Comparison of ENCODE assay signal across 9 mouse cellular contexts in genomic region chr13:21263910-21264309, GRCm38 (mm10). TPM values are rescaled to one million over a fixed set of nuclear protein-coding genes. Genes with fewer than 3 reads are reported as not detected.
DNase-seq lines count a peak whose midpoint lies in the region; ATAC-seq lines count a peak whose summit lies in the region.
"Had no signal": no experiment of that assay in that cellular context is flagged by ENCODE, and none has a peak within 500 bp of the region (broad histone marks: within the 10 kb centered on the region; RNA-seq: fewer than 3 reads in every experiment).

No protein-coding gene starts in this region.

- H3K27me3 ChIP-seq in embryonic facial prominence, embryonic 15.5 days, result no peaks in the 10 kb centered on the region; the same call in 1 of the 2 replicates
- no peaks in the 10 kb centered on the region for H3K27me3 ChIP-seq in limb, embryonic 11.5 days (ENCODE audit: control insufficient read depth, insufficient read depth, low read length)

- no peaks in the 10 kb centered on the region for H3K36me3 ChIP-seq in embryonic facial prominence, embryonic 15.5 days
- H3K36me3 ChIP-seq in limb, embryonic 11.5 days (ENCODE audit: control insufficient read depth, insufficient read depth, low read length), result no peaks in the 10 kb centered on the region

- ATAC-seq in embryonic facial prominence, embryonic 15.5 days (ENCODE audit: insufficient number of reproducible peaks, low FRiP score, low TSS enrichment, low read depth), result no peak
- ATAC-seq in limb, embryonic 11.5 days (ENCODE audit: insufficient number of reproducible peaks, low FRiP score, low TSS enrichment, low read depth), result no peak
- no peak for ATAC-seq in monocyte, adult 5-6 weeks (replicated peaks; ENCODE audit: insufficient number of reproducible peaks, low FRiP score, low TSS enrichment, poor library complexity, severe bottlenecking)

- H3K4me3 ChIP-seq in embryonic facial prominence, embryonic 15.5 days (replicated peaks), result peak overlapping the region; percentile 38
- H3K4me3 ChIP-seq in limb, embryonic 11.5 days (ENCODE audit: low read depth, low read length), result peak overlapping the region; percentile 23

- peaks cover 8% of the 10 kb centered on the region for H3K4me1 ChIP-seq in embryonic facial prominence, embryonic 15.5 days
- H3K4me1 ChIP-seq in limb, embryonic 11.5 days (ENCODE audit: control insufficient read depth, insufficient read depth, low read length), result no peaks in the 10 kb centered on the region

- peak overlapping the region; percentile 41 for H3K4me2 ChIP-seq in embryonic facial prominence, embryonic 15.5 days (replicated peaks)
- peak overlapping the region; percentile 40 for H3K4me2 ChIP-seq in limb, embryonic 11.5 days (ENCODE audit: low read depth, severe bottlenecking)

- DNase-seq in left cerebral cortex, postnatal 25 days (ENCODE audit: low spot score in 2 of 2), result peak; percentile 15 to 31
- no peak for DNase-seq in left cerebral cortex, postnatal 36 days (ENCODE audit: low spot score in 2 of 2)
- no peak for DNase-seq in limb, embryonic 11.5 days (ENCODE audit: low spot score)
- DNase-seq in retina, postnatal 1 day, result peak; percentile 23
- DNase-seq in testis, postnatal 14 days (ENCODE audit: low spot score), result no peak
- no peak for DNase-seq in layer of hippocampus, adult 9-11 months
- DNase-seq: adrenal gland, postnatal 25 days had no signal

- no peak overlapping the region for H3K9ac ChIP-seq in embryonic facial prominence, embryonic 15.5 days
- peak overlapping the region; percentile 22; the same call in 1 of the 2 replicates for H3K9ac ChIP-seq in limb, embryonic 11.5 days (ENCODE audit: low read length)

- no peak overlapping the region for H3K27ac ChIP-seq in embryonic facial prominence, embryonic 15.5 days (replicated peaks)
- H3K27ac ChIP-seq in limb, embryonic 11.5 days (replicated peaks; ENCODE audit: low read depth, low read length), result no peak overlapping the region

- intact Hi-C loops in left cerebral cortex, postnatal 25 days (cut with DNase I), result no loop called here
- intact Hi-C loops in left cerebral cortex, postnatal 36 days (cut with DNase I), result loop anchor here (2.0 kb wide), 1 partner anchor 15 kb away; no protein-coding TSS in a partner anchor

- WGBS in embryonic facial prominence, embryonic 15.5 days, result 4% methylated on average over 11 of the region's 11 CpGs
- 2% methylated on average over 11 of the region's 11 CpGs for WGBS in limb, embryonic 11.5 days

- no peaks in the 10 kb centered on the region for H3K9me3 ChIP-seq in embryonic facial prominence, embryonic 15.5 days (replicated peaks)
- no peaks in the 10 kb centered on the region for H3K9me3 ChIP-seq in limb, embryonic 11.5 days (ENCODE audit: control insufficient read depth, low read length)

RNA-seq across cellular contexts. Expression of gene Gpx5, which starts 28.6 kb away (rescaled TPM):
- not detected for total RNA-seq in left cerebral cortex, postnatal 25 days (2021)
- total RNA-seq in left cerebral cortex, postnatal 36 days (2021), result not detected
- not detected in 2 replicates for polyA plus RNA-seq in embryonic facial prominence, embryonic 15.5 days (2015; fragmentation: Nextera tagmentation; extraction: Ambion mirVana)
- polyA plus RNA-seq in limb, embryonic 11.5 days (2014; fragmentation: Nextera tagmentation; extraction: Ambion mirVana), result not detected in 2 replicates
- total RNA-seq in monocyte, adult 5-6 weeks (2017), result not detected in 3 replicates
- total RNA-seq: adrenal gland, postnatal 25 days had no signal

RNA-seq across cellular contexts. Expression of gene Gpx6, which starts 48.0 kb away (rescaled TPM):
- total RNA-seq in left cerebral cortex, postnatal 25 days (2021), result not detected
- not detected for total RNA-seq in left cerebral cortex, postnatal 36 days (2021)
- not detected in 2 replicates for polyA plus RNA-seq in embryonic facial prominence, embryonic 15.5 days (2015; fragmentation: Nextera tagmentation; extraction: Ambion mirVana)
- 0.51 and 0.88 TPM in 2 replicates for polyA plus RNA-seq in limb, embryonic 11.5 days (2014; fragmentation: Nextera tagmentation; extraction: Ambion mirVana)
- total RNA-seq in monocyte, adult 5-6 weeks (2017), result not detected in 3 replicates
- total RNA-seq: adrenal gland, postnatal 25 days had no signal

Comparison
In these comparisons a context has a peak if more than half of its experiments do, and no peak if none do; other contexts are left out.
1. DNase-seq: peak in left cerebral cortex, postnatal 25 days (2 of 2) and retina, postnatal 1 day (single experiment); none in left cerebral cortex, postnatal 36 days (0 of 2), limb, embryonic 11.5 days (single experiment), testis, postnatal 14 days (single experiment) and layer of hippocampus, adult 9-11 months (single experiment).